Mouse (Mus musculus): ENCODE data around the gene Pcdh15.

DNA sequence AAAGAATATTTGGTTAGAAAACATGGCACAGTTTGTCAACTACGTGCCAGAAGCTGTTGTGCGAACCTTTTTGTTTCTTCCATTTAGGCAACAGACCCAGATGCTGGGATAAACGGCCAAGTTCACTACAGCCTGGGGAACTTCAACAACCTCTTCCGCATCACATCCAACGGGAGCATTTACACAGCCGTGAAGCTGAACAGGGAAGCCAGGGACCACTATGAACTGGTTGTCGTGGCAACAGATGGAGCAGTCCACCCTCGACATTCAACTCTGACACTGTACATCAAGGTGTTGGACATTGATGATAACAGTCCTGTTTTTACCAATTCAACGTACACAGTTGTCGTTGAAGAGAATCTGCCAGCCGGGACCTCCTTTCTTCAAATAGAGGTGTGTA lies 1350.9 kb downstream of the Pcdh15 start:
- TF ChIP-seq POLR2A (IDR thresholded peaks at IDR 0.05; ENCODE audit: insufficient read length, low read depth) = no peak
- TF ChIP-seq POLR2AphosphoS2 (IDR thresholded peaks at IDR 0.05; ENCODE audit: insufficient read length, low read depth) = no peak
- TF ChIP-seq E2F4 (IDR thresholded peaks at IDR 0.05; ENCODE audit: insufficient read depth) = no peak
- TF ChIP-seq MAX (IDR thresholded peaks at IDR 0.05; ENCODE audit: low read depth) = no peak
- no peak for TF ChIP-seq CEBPB (IDR thresholded peaks at IDR 0.05; ENCODE audit: insufficient read depth, poor library complexity, severe bottlenecking)
- no peak for TF ChIP-seq USF1 (IDR thresholded peaks at IDR 0.05; ENCODE audit: low read depth)
- TF ChIP-seq TCF12 (IDR thresholded peaks at IDR 0.05; ENCODE audit: insufficient read depth, poor library complexity, severe bottlenecking) = no peak
- TF ChIP-seq TCF3 (IDR thresholded peaks at IDR 0.05; ENCODE audit: insufficient read length, low read depth) = no peak
- TF ChIP-seq MYOD1 (IDR thresholded peaks at IDR 0.05; ENCODE audit: control insufficient read depth in 1 of 3, insufficient read length in 2 of 3, low read depth in 2 of 3) = no peak
- TF ChIP-seq MYOG (IDR thresholded peaks at IDR 0.05; ENCODE audit: control insufficient read depth in 1 of 3, insufficient read depth in 1 of 3, insufficient read length in 2 of 3, low read depth in 2 of 3) = no peak
